Mouse (Mus musculus) liver, postnatal 0 days (tissue): Measurements from ENCODE around the gene Pibf1.

Experiments used
- CTCF ChIP-seq: sonication (generic); IDR thresholded peaks from 2 replicates; pipeline ENCODE4 v1.5.1; 2016; ENCODE audit warnings: antibody characterized with exemption, low read depth
- EP300 ChIP-seq: IDR thresholded peaks from 2 replicates; pipeline ENCODE4 v1.6.1; 2016; ENCODE audit warnings: antibody characterized with exemption, low read depth, mild to moderate bottlenecking

GRCm38 (mm10) chr14:99058959-99059586 is 40.2 kb upstream of the Pibf1 start:
- TF ChIP-seq CTCF (no peak), EP300 (no peak)
